Mouse (Mus musculus) kidney, postnatal 0 days (tissue): ENCODE results near the gene Slfn5. TPM values are rescaled to one million over a fixed set of nuclear protein-coding genes. Genes with fewer than 3 reads are reported as not detected.
"Not testable (repeated sequence)": the region's sequence is repeated elsewhere in the genome, so short reads cannot be mapped to it uniquely, and the experiment has no call there.

Experiments used
- ATAC-seq: fragments of 200-750 bp; cut with Nextera tagmentation; replicated peaks from 2 replicates; pipeline ENCODE4 v1.8.0; 2017; ENCODE audit warnings: low read depth, moderate number of reproducible peaks, moderate TSS enrichment, moderate library complexity; ENCODE audit not compliant: low FRiP score
- DNase-seq: peaks from one replicate; pipeline ENCODE4 v3.0.0-alpha.2; 2016; ENCODE audit warnings: low spot score
- H3K27ac ChIP-seq: fragments of 300-500 bp; sonication (generic); 2 replicates; pipeline ENCODE4 v1.5.1; 2014; ENCODE audit warnings: mild to moderate bottlenecking
- H3K27me3 ChIP-seq: fragments of 300-500 bp; sonication (generic); 2 replicates; pipeline ENCODE4 v1.6.1; 2014; ENCODE audit warnings: low read length, mixed read lengths; ENCODE audit not compliant: insufficient read depth
- H3K36me3 ChIP-seq: fragments of 300-500 bp; sonication (generic); 2 replicates; pipeline ENCODE4 v1.6.1; 2014; ENCODE audit warnings: low read length, mixed read lengths; ENCODE audit not compliant: insufficient read depth
- H3K4me1 ChIP-seq: fragments of 300-500 bp; sonication (generic); replicated peaks from 2 replicates; pipeline ENCODE4 v1.6.1; 2014; ENCODE audit warnings: antibody characterized with exemption, low read length, mixed read lengths; ENCODE audit not compliant: insufficient read depth
- H3K4me2 ChIP-seq: fragments of 300-500 bp; sonication (generic); 2 replicates; pipeline ENCODE4 v1.6.1; 2014; ENCODE audit warnings: mild to moderate bottlenecking, low read length, moderate library complexity, mixed read lengths
- H3K4me3 ChIP-seq: fragments of 300-500 bp; sonication (generic); replicated peaks from 2 replicates; pipeline ENCODE4 v1.5.1; 2014; ENCODE audit warnings: low read depth, low read length
- H3K9ac ChIP-seq: fragments of 300-500 bp; sonication (generic); 2 replicates; pipeline ENCODE4 v1.6.1; 2014; ENCODE audit warnings: low read depth, low read length
- H3K9me3 ChIP-seq: fragments of 300-500 bp; sonication (generic); replicated peaks from 2 replicates; pipeline ENCODE4 v1.6.1; 2016; ENCODE audit warnings: low read length, inconsistent platforms, mixed read lengths
- CTCF ChIP-seq: IDR thresholded peaks from 2 replicates; pipeline ENCODE4 v1.5.1; 2016; ENCODE audit warnings: antibody characterized with exemption, low read depth, mild to moderate bottlenecking, moderate library complexity
- WGBS: fragments of 180-500 bp; shearing (Covaris S2); extraction: QIAGEN DNeasy Blood & Tissue Kit; methylation state at CpG from one replicate; pipeline ENCODE4 v1.1.7; 2014; 5-methylcytosine and 5-hydroxymethylcytosine counted together
- polyA plus RNA-seq: library from polyadenylated mRNA; unstranded; fragments of >200 nt; fragmentation: Nextera tagmentation; extraction: Ambion mirVana; gene quantifications from 2 replicates; pipeline ENCODE4 v1.2.1, GENCODE M21; 2015

Gene Slfn5
- polyA plus RNA-seq, 1 experiment from 2014 or later = 21.1 TPM

- 80% methylated on average over 4 of the region's 4 CpGs for WGBS
- Histone ChIP-seq H3K9ac (no peak within 1 kb of the TSS), H3K27ac (no peak within 1 kb of the TSS), H3K4me2 (no peak within 1 kb of the TSS), H3K4me3 (no peak within 1 kb of the TSS), H3K9me3 (no peaks in the 10 kb centered on the region), H3K27me3 (no peaks in the 10 kb centered on the region), H3K4me1 (peaks cover 8% of the 10 kb centered on the region), H3K36me3 (peaks cover 3% of the 10 kb centered on the region; the same call in 1 of the 2 replicates)
- no peak for TF ChIP-seq CTCF
- DNase-seq (no peak), ATAC-seq (no peak)
Measured at GRCm38 (mm10) chr11:82910250-82910649, 40.9 kb upstream of the Slfn5 start, which contains the start of gene Unc45b. TSS of gene Unc45b (plus strand) at chr11:82910550.

GRCm38 (mm10) chr11:82910679-82911389 is 40.3 kb upstream of the Slfn5 start:
- 68% methylated on average over 11 of the region's 11 CpGs for WGBS
- no peak for ATAC-seq
- H3K9me3 ChIP-seq = no peaks in the 10 kb centered on the region

GRCm38 (mm10) chr11:82914711-82915352 is 36.3 kb upstream of the Slfn5 start:
- no peak for ATAC-seq
- no peak overlapping the region for H3K4me3 ChIP-seq

More at GRCm38 (mm10) chr11:82910679-82911389, 40.3 kb upstream of the Slfn5 start:
- H3K27me3 ChIP-seq = no peaks in the 10 kb centered on the region
- no peak overlapping the region for H3K9ac ChIP-seq
- no peaks in the 10 kb centered on the region for H3K36me3 ChIP-seq
- DNase-seq = no peak
- H3K4me3 ChIP-seq = no peak overlapping the region
- H3K27ac ChIP-seq = no peak overlapping the region
- H3K4me2 ChIP-seq = no peak overlapping the region
- peaks cover 8% of the 10 kb centered on the region for H3K4me1 ChIP-seq
- no peak for TF ChIP-seq CTCF

GRCm38 (mm10) chr11:82920768-82921167 is 30.4 kb upstream of the Slfn5 start:
- Histone ChIP-seq H3K9ac (no peak overlapping the region), H3K27ac (no peak overlapping the region), H3K4me1 (no peaks in the 10 kb centered on the region), H3K4me2 (no peak overlapping the region), H3K36me3 (no peaks in the 10 kb centered on the region), H3K4me3 (no peak overlapping the region), H3K27me3 (no peaks in the 10 kb centered on the region), H3K9me3 (no peaks in the 10 kb centered on the region)
- TF ChIP-seq CTCF = no peak
- no peak for DNase-seq
- no peak for ATAC-seq
- WGBS = 60% methylated on average over 10 of the region's 10 CpGs

More at GRCm38 (mm10) chr11:82914711-82915352, 36.3 kb upstream of the Slfn5 start:
- 9% methylated on average over 16 of the region's 16 CpGs for WGBS
- Histone ChIP-seq H3K9me3 (no peaks in the 10 kb centered on the region), H3K27me3 (no peaks in the 10 kb centered on the region), H3K9ac (no peak overlapping the region), H3K36me3 (no peaks in the 10 kb centered on the region), H3K4me2 (peak overlapping the region; percentile 30; the same call in 1 of the 2 replicates), H3K27ac (no peak overlapping the region), H3K4me1 (no peaks in the 10 kb centered on the region)
- DNase-seq = peak; percentile 86
- TF ChIP-seq CTCF = peak; percentile 99

GRCm38 (mm10) chr11:82921691-82922090 is 29.5 kb upstream of the Slfn5 start:
- 69% methylated on average over 4 of the region's 4 CpGs for WGBS
- Histone ChIP-seq H3K27me3 (no peaks in the 10 kb centered on the region), H3K9ac (no peak overlapping the region), H3K9me3 (no peaks in the 10 kb centered on the region), H3K27ac (no peak overlapping the region), H3K36me3 (no peaks in the 10 kb centered on the region), H3K4me2 (no peak overlapping the region), H3K4me3 (no peak overlapping the region), H3K4me1 (no peaks in the 10 kb centered on the region)
- ATAC-seq (no peak), DNase-seq (no peak)
- TF ChIP-seq CTCF = no peak

GRCm38 (mm10) chr11:82923910-82924309 is 27.2 kb upstream of the Slfn5 start:
- not testable (repeated sequence) for H3K9me3 ChIP-seq, DNase-seq, H3K36me3 ChIP-seq, ATAC-seq, H3K27me3 ChIP-seq, H3K4me1 ChIP-seq, H3K4me3 ChIP-seq, H3K9ac ChIP-seq, H3K4me2 ChIP-seq, H3K27ac ChIP-seq
- 71% methylated on average over 6 of the region's 6 CpGs for WGBS
